ENCODE assay signal across 35 mouse cellular contexts in genomic region chr5:107756072-107756471, GRCm38 (mm10). TPM values are rescaled to one million over a fixed set of nuclear protein-coding genes. Genes with fewer than 3 reads are reported as not detected.
DNase-seq lines count a peak whose midpoint lies in the region; ATAC-seq lines count a peak whose summit lies in the region.
"Had no signal": no experiment of that assay in that cellular context is flagged by ENCODE, and none has a peak within 500 bp of the region (broad histone marks: within the 10 kb centered on the region; RNA-seq: fewer than 3 reads in every experiment).

No protein-coding gene starts in this region.

- H3K9me3 ChIP-seq in lung, embryonic 15.5 days, result no peaks in the 10 kb centered on the region
- no peaks in the 10 kb centered on the region for H3K9me3 ChIP-seq in kidney, embryonic 16.5 days (ENCODE audit: low read length)
- H3K9me3 ChIP-seq in midbrain, embryonic 10.5 days (replicated peaks), result no peaks in the 10 kb centered on the region
- H3K9me3 ChIP-seq: forebrain, embryonic 12.5 days; heart, embryonic 10.5 days; heart, embryonic 15.5 days; hindbrain, embryonic 12.5 days had no signal

- H3K4me1 ChIP-seq in lung, embryonic 15.5 days, result peaks cover 9% of the 10 kb centered on the region; the same call in 1 of the 2 replicates
- no peaks in the 10 kb centered on the region for H3K4me1 ChIP-seq in kidney, embryonic 16.5 days (ENCODE audit: insufficient read depth, low read length)
- H3K4me1 ChIP-seq in midbrain, embryonic 10.5 days, result no peaks in the 10 kb centered on the region
- H3K4me1 ChIP-seq: forebrain, embryonic 12.5 days; hindbrain, embryonic 12.5 days had no signal

- H3K4me3 ChIP-seq in lung, embryonic 15.5 days, result no peak overlapping the region
- H3K4me3 ChIP-seq in kidney, embryonic 16.5 days (ENCODE audit: low read length), result no peak overlapping the region
- no peak overlapping the region for H3K4me3 ChIP-seq in midbrain, embryonic 10.5 days
- H3K4me3 ChIP-seq: erythroblast, embryonic 14.5 days; forebrain, embryonic 12.5 days; heart, embryonic 10.5 days; heart, embryonic 15.5 days; hindbrain, embryonic 12.5 days; megakaryocyte, embryonic 14.5 days had no signal

- H3K36me3 ChIP-seq in lung, embryonic 15.5 days, result 0 out of 2 replicates have a peak, but pooled peaks cover 2% of the 10 kb centered on the region
- no peaks in the 10 kb centered on the region for H3K36me3 ChIP-seq in kidney, embryonic 16.5 days (ENCODE audit: insufficient read depth, low read length)
- peaks cover 10% of the 10 kb centered on the region; the same call in 1 of the 2 replicates for H3K36me3 ChIP-seq in midbrain, embryonic 10.5 days
- H3K36me3 ChIP-seq: forebrain, embryonic 12.5 days had no signal

- no peak overlapping the region for H3K27ac ChIP-seq in lung, embryonic 15.5 days
- H3K27ac ChIP-seq in kidney, embryonic 16.5 days (ENCODE audit: low read length), result no peak overlapping the region
- H3K27ac ChIP-seq in midbrain, embryonic 10.5 days (replicated peaks), result no peak overlapping the region
- H3K27ac ChIP-seq: forebrain, embryonic 12.5 days; heart, embryonic 10.5 days; heart, embryonic 15.5 days; hindbrain, embryonic 12.5 days; hindbrain, postnatal 0 days; liver, embryonic 14.5 days had no signal

- 30% methylated on average over 2 of the region's 2 CpGs for WGBS in lung, embryonic 15.5 days
- WGBS in kidney, embryonic 16.5 days, result 61% methylated on average over 2 of the region's 2 CpGs
- WGBS in midbrain, embryonic 10.5 days, result 73% methylated on average over 2 of the region's 2 CpGs

- H3K4me2 ChIP-seq in lung, embryonic 15.5 days, result no peak overlapping the region
- H3K4me2 ChIP-seq in kidney, embryonic 16.5 days (replicated peaks; ENCODE audit: low read depth, low read length), result no peak overlapping the region
- H3K4me2 ChIP-seq: forebrain, embryonic 12.5 days; heart, embryonic 15.5 days; hindbrain, embryonic 12.5 days had no signal

- no peaks in the 10 kb centered on the region for H3K27me3 ChIP-seq in lung, embryonic 15.5 days
- no peaks in the 10 kb centered on the region for H3K27me3 ChIP-seq in kidney, embryonic 16.5 days (ENCODE audit: insufficient read depth, low read length)
- H3K27me3 ChIP-seq in midbrain, embryonic 10.5 days (ENCODE audit: low read depth, poor library complexity, severe bottlenecking), result no peaks in the 10 kb centered on the region
- H3K27me3 ChIP-seq: forebrain, embryonic 12.5 days; heart, embryonic 15.5 days; hindbrain, embryonic 12.5 days had no signal

- DNase-seq in lung, adult 18-20 months, result no peak
- peak; percentile 47 for DNase-seq in CD4-positive, CD25-positive, alpha-beta regulatory T cell, adult 2 months (ENCODE audit: low read depth, low spot score)
- DNase-seq in induced T-regulatory cell, adult 2 months (ENCODE audit: low read depth), result peak; percentile 65
- DNase-seq in layer of hippocampus, adult 8-10 months (ENCODE audit: low spot score in 2 of 2), result no peak
- no peak for DNase-seq in midbrain, embryonic 10.5 days (ENCODE audit: low spot score)
- DNase-seq: adrenal gland, adult 2 months; adrenal gland, postnatal 36 days; cerebellum, adult 18-20 months; cerebellum, postnatal 10 days; forebrain, postnatal 0 days; gastrocnemius, postnatal 10 days; kidney, adult 9 months; kidney, postnatal 14 days; liver; lung, postnatal 14 days; midbrain, embryonic 14.5 days; right cerebral cortex, postnatal 25 days; thymus, adult 18-20 months; thymus, postnatal 36 days had no signal

- ATAC-seq in lung, embryonic 15.5 days (ENCODE audit: borderline replicate concordance, extremely low read depth, low FRiP score, low TSS enrichment), result peak; percentile 87
- ATAC-seq in kidney, embryonic 16.5 days (ENCODE audit: low FRiP score, low TSS enrichment), result no peak
- ATAC-seq: forebrain, postnatal 0 days; hindbrain, postnatal 0 days; intestine, postnatal 0 days had no signal

- no peak overlapping the region for H3K9ac ChIP-seq in lung, embryonic 15.5 days
- H3K9ac ChIP-seq in kidney, embryonic 16.5 days (replicated peaks; ENCODE audit: low read length), result no peak overlapping the region
- H3K9ac ChIP-seq: forebrain, embryonic 12.5 days; forebrain, postnatal 0 days; heart, embryonic 15.5 days; hindbrain, embryonic 12.5 days; liver, embryonic 14.5 days had no signal

RNA-seq across cellular contexts. Expression of gene Gfi1, which starts 30.2 kb away (rescaled TPM):
- polyA plus RNA-seq in lung, embryonic 15.5 days (2015; fragmentation: Nextera tagmentation; extraction: Ambion mirVana), result 0.23 and 0.86 TPM in 2 replicates
- polyA plus RNA-seq in kidney, embryonic 16.5 days (2015; fragmentation: Nextera tagmentation; extraction: Ambion mirVana), result not detected in 2 replicates
- not detected for total RNA-seq in layer of hippocampus, adult 8-10 months (2022)
- polyA plus RNA-seq in midbrain, embryonic 10.5 days (2016; fragmentation: Nextera tagmentation; extraction: Ambion mirVana), result not detected in 2 replicates
- total RNA-seq: forebrain, postnatal 0 days; heart, postnatal 25 days; layer of hippocampus, postnatal 10 days; left cerebral cortex, adult 18-20 months; left cerebral cortex, postnatal 14 days; MEL had no signal
- polyA plus RNA-seq: forebrain, embryonic 12.5 days; forebrain, postnatal 0 days; heart, embryonic 10.5 days; hindbrain, embryonic 12.5 days; midbrain, embryonic 14.5 days had no signal

Comparison
In these comparisons a context has a peak if more than half of its experiments do, and no peak if none do; other contexts are left out.
1. DNase-seq: peak in CD4-positive, CD25-positive, alpha-beta regulatory T cell, adult 2 months (single experiment) and induced T-regulatory cell, adult 2 months (single experiment); none in lung, adult 18-20 months (0 of 2), layer of hippocampus, adult 8-10 months (0 of 2) and midbrain, embryonic 10.5 days (single experiment).